Mouse (Mus musculus): ENCODE results near the gene Wars2.

DNA sequence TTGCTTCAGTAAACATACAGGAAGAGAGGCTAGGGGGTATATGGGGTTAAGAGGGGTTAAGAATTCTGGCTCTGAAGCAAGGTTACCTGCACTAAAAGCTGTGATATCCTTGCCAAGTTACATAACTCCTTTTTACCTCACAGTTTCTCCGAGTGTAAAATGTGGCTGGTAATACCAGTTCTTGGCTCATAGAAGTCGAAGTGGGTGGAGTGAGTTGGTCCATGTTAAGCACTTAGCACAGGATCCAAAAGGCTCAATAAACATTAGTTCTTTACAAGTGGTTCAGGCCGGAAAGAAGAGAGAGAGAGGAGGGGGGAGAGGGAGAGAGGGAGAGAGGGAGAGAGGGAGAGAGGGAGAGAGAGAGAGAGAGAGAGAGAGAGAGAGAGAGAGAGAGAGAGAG lies 104.5 kb downstream of the Wars2 start:
- no peak for TF ChIP-seq GATA1 (IDR thresholded peaks at IDR 0.05; ENCODE audit: borderline replicate concordance, low read length)
- TF ChIP-seq FLI1 (IDR thresholded peaks at IDR 0.05; ENCODE audit: low read length): no peak
